Mouse (Mus musculus) forebrain, embryonic 15.5 days (tissue): Measurements from ENCODE around the gene Magi2. TPM values are rescaled to one million over a fixed set of nuclear protein-coding genes. Genes with fewer than 3 reads are reported as not detected.

Experiments used
- ATAC-seq: fragments of 200-750 bp; cut with Nextera tagmentation; replicated peaks from 2 replicates; pipeline ENCODE4 v1.8.0; 2017; ENCODE audit warnings: mild to moderate bottlenecking, moderate TSS enrichment, moderate library complexity
- H3K27ac ChIP-seq: fragments of 300-500 bp; sonication (generic); replicated peaks from 2 replicates; pipeline ENCODE4 v1.5.1; 2015; ENCODE audit warnings: mild to moderate bottlenecking, inconsistent platforms
- H3K27me3 ChIP-seq: fragments of 300-500 bp; sonication (generic); 2 replicates; pipeline ENCODE4 v1.6.1; 2015; ENCODE audit warnings: inconsistent platforms
- H3K36me3 ChIP-seq: fragments of 300-500 bp; sonication (generic); 2 replicates; pipeline ENCODE4 v1.6.1; 2015; ENCODE audit warnings: mild to moderate bottlenecking, inconsistent platforms
- H3K4me1 ChIP-seq: fragments of 300-500 bp; sonication (generic); 2 replicates; pipeline ENCODE4 v1.6.1; 2015; ENCODE audit warnings: inconsistent platforms
- H3K4me2 ChIP-seq: fragments of 300-500 bp; sonication (generic); replicated peaks from 2 replicates; pipeline ENCODE4 v1.6.1; 2015; ENCODE audit warnings: mild to moderate bottlenecking, inconsistent platforms
- H3K4me3 ChIP-seq: fragments of 300-500 bp; sonication (generic); 2 replicates; pipeline ENCODE4 v1.5.1; 2015; ENCODE audit warnings: mild to moderate bottlenecking, inconsistent platforms
- H3K9ac ChIP-seq: fragments of 300-500 bp; sonication (generic); replicated peaks from 2 replicates; pipeline ENCODE4 v1.6.1; 2015; ENCODE audit warnings: mild to moderate bottlenecking, inconsistent platforms
- H3K9me3 ChIP-seq: fragments of 300-500 bp; sonication (generic); 2 replicates; pipeline ENCODE4 v1.6.1; 2016; ENCODE audit warnings: inconsistent platforms
- WGBS: fragments of 180-500 bp; shearing (Covaris S2); methylation state at CpG from one replicate; pipeline ENCODE4 v1.1.7; 2015; ENCODE audit warnings: mixed read lengths; 5-methylcytosine and 5-hydroxymethylcytosine counted together
- polyA plus RNA-seq: library from polyadenylated mRNA; unstranded; fragments of >200 nt; fragmentation: Nextera tagmentation; extraction: Ambion mirVana; gene quantifications from 2 replicates; pipeline ENCODE4 v1.2.1, GENCODE M21; 2015

Gene Magi2
- polyA plus RNA-seq, 1 experiment from 2014 or later, result 27.2 TPM

DNA sequence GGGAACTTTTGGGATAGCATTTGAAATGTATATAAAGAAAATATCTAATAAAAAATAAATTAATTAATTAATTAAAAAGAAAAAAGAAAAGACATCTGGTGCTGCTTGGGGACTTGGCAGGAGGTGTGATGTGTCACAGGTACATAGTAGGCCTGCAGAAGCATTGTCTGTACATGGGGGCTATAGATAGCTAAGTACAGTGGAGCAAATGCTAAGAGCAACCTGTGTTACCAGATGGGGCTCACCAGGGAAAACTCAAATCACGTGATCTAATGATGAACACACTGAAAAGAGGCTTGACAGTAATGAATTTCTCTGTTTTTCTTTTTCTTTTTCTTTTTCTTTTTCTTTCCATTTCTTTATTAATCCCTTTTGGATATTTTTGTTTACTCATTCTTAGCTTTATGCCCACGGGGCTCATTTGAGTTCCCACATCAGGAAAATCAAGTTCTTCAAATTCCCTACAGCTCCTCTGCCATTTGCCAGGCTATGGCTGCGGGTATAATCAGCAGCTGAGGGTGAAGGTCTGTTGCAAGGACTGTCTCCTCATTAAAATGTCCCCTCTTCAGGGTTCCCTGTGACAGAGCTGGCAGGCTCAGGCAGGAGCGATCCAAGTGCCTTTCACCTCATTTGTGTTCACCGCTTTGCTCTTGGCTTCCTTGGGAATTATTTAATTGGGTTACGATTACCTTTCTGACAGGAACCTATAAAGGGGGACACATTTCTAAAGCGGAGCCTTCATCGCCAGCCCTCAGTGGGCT, 1058.4 kb downstream of the Magi2 start:
- peaks cover 11% of the 10 kb centered on the region for H3K4me1 ChIP-seq
- no peaks in the 10 kb centered on the region for H3K9me3 ChIP-seq
- no peak overlapping the region for H3K9ac ChIP-seq
- no peak overlapping the region for H3K4me3 ChIP-seq
- WGBS, result 34% methylated on average over 8 of the region's 8 CpGs
- no peaks in the 10 kb centered on the region for H3K27me3 ChIP-seq
- no peaks in the 10 kb centered on the region for H3K36me3 ChIP-seq
- ATAC-seq, result peak; percentile 90
- H3K4me2 ChIP-seq, result no peak overlapping the region
- peak overlapping the region; percentile 32; the same call in 1 of the 2 replicates for H3K27ac ChIP-seq

GRCm38 (mm10) chr5:20294521-20294920, 1067.7 kb downstream of the Magi2 start:
- WGBS, result 75% methylated on average over 11 of the region's 11 CpGs
- ATAC-seq, result no peak
- H3K4me2 ChIP-seq, result no peak overlapping the region
- no peaks in the 10 kb centered on the region for H3K9me3 ChIP-seq
- H3K27me3 ChIP-seq, result no peaks in the 10 kb centered on the region
- H3K9ac ChIP-seq, result no peak overlapping the region
- H3K4me1 ChIP-seq, result no peaks in the 10 kb centered on the region
- no peaks in the 10 kb centered on the region for H3K36me3 ChIP-seq
- no peak overlapping the region for H3K27ac ChIP-seq
- H3K4me3 ChIP-seq, result no peak overlapping the region

- no peak overlapping the region for H3K4me2 ChIP-seq
- H3K36me3 ChIP-seq, result no peaks in the 10 kb centered on the region
- H3K27me3 ChIP-seq, result no peaks in the 10 kb centered on the region
- 71% methylated on average over 6 of the region's 6 CpGs for WGBS
- no peaks in the 10 kb centered on the region for H3K9me3 ChIP-seq
- no peaks in the 10 kb centered on the region for H3K4me1 ChIP-seq
- no peak for ATAC-seq
- no peak overlapping the region for H3K4me3 ChIP-seq
- no peak overlapping the region for H3K9ac ChIP-seq
- H3K27ac ChIP-seq, result no peak overlapping the region
These were observed 1073.0 kb downstream of the Magi2 start for GRCm38 (mm10) chr5:20299816-20300215.

DNA sequence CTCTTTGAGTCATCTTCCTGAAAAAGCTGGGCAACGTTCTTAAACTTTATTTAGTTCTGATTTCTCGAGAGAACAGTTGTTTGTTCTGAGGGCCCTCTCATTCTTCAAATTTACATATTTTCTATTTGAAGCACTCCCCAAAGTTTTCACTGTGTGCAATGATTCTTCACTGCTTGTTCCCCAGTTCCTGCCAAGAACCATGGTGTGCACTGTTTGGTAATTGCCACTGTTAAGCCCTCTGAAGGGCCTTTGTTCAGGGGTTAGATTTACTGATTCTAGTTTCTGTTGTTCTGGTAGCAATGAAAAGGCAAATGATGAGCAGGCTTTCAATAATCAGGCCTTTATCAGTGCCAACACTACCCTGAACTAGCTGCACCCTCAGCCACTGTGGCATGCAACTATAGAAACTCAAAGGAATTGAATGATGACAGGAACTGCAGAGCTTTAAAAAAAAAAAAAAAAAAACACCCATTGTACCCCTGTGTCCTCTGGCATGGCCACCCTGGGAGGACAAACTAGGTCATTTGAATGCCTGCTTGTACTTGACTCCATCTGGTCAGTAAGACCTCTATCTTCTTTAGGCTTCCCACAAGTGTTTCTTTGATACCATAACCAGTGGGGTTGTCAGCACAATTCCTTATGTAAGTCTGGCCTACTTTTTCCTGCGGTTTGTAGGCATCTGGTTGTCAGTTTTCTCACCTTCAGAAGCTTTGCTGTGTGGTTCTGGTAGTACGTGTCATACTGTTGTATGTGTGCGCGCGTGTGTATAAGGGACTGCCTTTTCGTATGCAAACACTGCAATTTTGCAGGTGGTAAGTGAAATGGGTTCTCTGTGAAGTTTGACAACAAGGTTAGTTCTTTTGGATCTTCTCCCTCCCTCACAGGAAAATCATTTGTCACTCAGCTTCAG, 1076.5 kb downstream of the Magi2 start:
- H3K36me3 ChIP-seq, result no peaks in the 10 kb centered on the region
- H3K4me1 ChIP-seq, result no peaks in the 10 kb centered on the region
- H3K27me3 ChIP-seq, result no peaks in the 10 kb centered on the region
- no peak overlapping the region for H3K27ac ChIP-seq
- no peak overlapping the region for H3K9ac ChIP-seq
- no peak for ATAC-seq
- H3K9me3 ChIP-seq, result no peaks in the 10 kb centered on the region
- WGBS, result 78% methylated on average over 8 of the region's 8 CpGs
- no peak overlapping the region for H3K4me2 ChIP-seq
- no peak overlapping the region for H3K4me3 ChIP-seq

GRCm38 (mm10) chr5:20320970-20321369, 1094.1 kb downstream of the Magi2 start:
- Histone ChIP-seq H3K9ac (no peak overlapping the region), H3K4me3 (no peak overlapping the region), H3K9me3 (no peaks in the 10 kb centered on the region), H3K4me2 (no peak overlapping the region), H3K4me1 (no peaks in the 10 kb centered on the region), H3K27me3 (no peaks in the 10 kb centered on the region), H3K27ac (no peak overlapping the region), H3K36me3 (no peaks in the 10 kb centered on the region)
- no peak for ATAC-seq
- 85% methylated on average over 2 of the region's 2 CpGs for WGBS

- H3K4me1 ChIP-seq, result peaks cover 10% of the 10 kb centered on the region
- H3K27ac ChIP-seq, result no peak overlapping the region
- 43% methylated on average over 2 of the region's 2 CpGs for WGBS
- no peak overlapping the region for H3K9ac ChIP-seq
- ATAC-seq, result no peak
- no peak overlapping the region for H3K4me2 ChIP-seq
- H3K36me3 ChIP-seq, result no peaks in the 10 kb centered on the region
- no peak overlapping the region for H3K4me3 ChIP-seq
- no peaks in the 10 kb centered on the region for H3K9me3 ChIP-seq
- no peaks in the 10 kb centered on the region for H3K27me3 ChIP-seq
These were observed 1098.5 kb downstream of the Magi2 start for GRCm38 (mm10) chr5:20325290-20325689.

- ATAC-seq, result no peak
- H3K36me3 ChIP-seq, result no peaks in the 10 kb centered on the region
- 71% methylated on average over 1 of the region's 1 CpGs for WGBS
- H3K4me2 ChIP-seq, result no peak overlapping the region
- no peak overlapping the region for H3K9ac ChIP-seq
- no peaks in the 10 kb centered on the region for H3K27me3 ChIP-seq
- no peak overlapping the region for H3K27ac ChIP-seq
- no peak overlapping the region for H3K4me3 ChIP-seq
- no peaks in the 10 kb centered on the region for H3K9me3 ChIP-seq
- H3K4me1 ChIP-seq, result peaks cover 10% of the 10 kb centered on the region
These were observed 1102.1 kb downstream of the Magi2 start for GRCm38 (mm10) chr5:20328901-20329300.

GRCm38 (mm10) chr5:20330025-20330424, 1103.2 kb downstream of the Magi2 start:
- 72% methylated on average over 3 of the region's 3 CpGs for WGBS
- Histone ChIP-seq H3K9me3 (no peaks in the 10 kb centered on the region), H3K4me1 (peaks cover 10% of the 10 kb centered on the region), H3K4me3 (no peak overlapping the region), H3K9ac (no peak overlapping the region), H3K4me2 (no peak overlapping the region), H3K36me3 (no peaks in the 10 kb centered on the region), H3K27ac (peak overlapping the region; percentile 31; the same call in 1 of the 2 replicates), H3K27me3 (no peaks in the 10 kb centered on the region)
- ATAC-seq, result no peak; the same call in 1 of the 2 replicates

DNA sequence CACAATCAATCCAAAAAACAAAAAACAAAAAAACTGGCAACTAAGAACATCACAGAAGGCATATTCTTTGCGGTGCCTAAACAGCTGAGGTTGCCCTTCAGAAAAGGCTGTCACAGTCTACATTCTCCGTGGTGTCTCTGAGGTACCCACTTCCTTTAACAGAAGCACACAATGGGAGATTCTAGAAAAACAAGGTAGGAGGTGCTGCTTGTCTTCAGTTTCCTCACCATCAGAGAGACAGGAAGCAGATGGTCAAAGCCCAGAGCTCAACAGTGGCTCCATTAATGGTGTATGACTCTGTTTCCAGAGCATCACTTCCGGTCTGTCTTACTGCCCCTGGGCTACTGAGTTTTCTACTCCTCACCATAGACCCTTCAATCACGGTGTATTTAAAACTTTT, 1105.7 kb downstream of the Magi2 start:
- ATAC-seq, result no peak
- no peaks in the 10 kb centered on the region for H3K9me3 ChIP-seq
- H3K9ac ChIP-seq, result no peak overlapping the region
- H3K27ac ChIP-seq, result no peak overlapping the region
- WGBS, result 90% methylated on average over 4 of the region's 4 CpGs
- H3K4me3 ChIP-seq, result no peak overlapping the region
- no peaks in the 10 kb centered on the region for H3K27me3 ChIP-seq
- no peak overlapping the region for H3K4me2 ChIP-seq
- no peaks in the 10 kb centered on the region for H3K36me3 ChIP-seq
- H3K4me1 ChIP-seq, result peaks cover 10% of the 10 kb centered on the region

GRCm38 (mm10) chr5:20334549-20334948, 1107.7 kb downstream of the Magi2 start:
- H3K36me3 ChIP-seq, result no peaks in the 10 kb centered on the region
- H3K4me3 ChIP-seq, result no peak overlapping the region
- no peaks in the 10 kb centered on the region for H3K9me3 ChIP-seq
- H3K9ac ChIP-seq, result no peak overlapping the region
- H3K27me3 ChIP-seq, result no peaks in the 10 kb centered on the region
- peaks cover 5% of the 10 kb centered on the region; the same call in 1 of the 2 replicates for H3K4me1 ChIP-seq
- H3K27ac ChIP-seq, result no peak overlapping the region
- no peak for ATAC-seq
- no peak overlapping the region for H3K4me2 ChIP-seq

- Histone ChIP-seq H3K27ac (no peak overlapping the region), H3K4me1 (no peaks in the 10 kb centered on the region), H3K4me2 (no peak overlapping the region), H3K4me3 (no peak overlapping the region), H3K27me3 (no peaks in the 10 kb centered on the region), H3K36me3 (no peaks in the 10 kb centered on the region), H3K9me3 (no peaks in the 10 kb centered on the region), H3K9ac (no peak overlapping the region)
- ATAC-seq, result no peak
- 90% methylated on average over 8 of the region's 8 CpGs for WGBS
These were observed 1126.1 kb downstream of the Magi2 start for GRCm38 (mm10) chr5:20352941-20353340.

DNA sequence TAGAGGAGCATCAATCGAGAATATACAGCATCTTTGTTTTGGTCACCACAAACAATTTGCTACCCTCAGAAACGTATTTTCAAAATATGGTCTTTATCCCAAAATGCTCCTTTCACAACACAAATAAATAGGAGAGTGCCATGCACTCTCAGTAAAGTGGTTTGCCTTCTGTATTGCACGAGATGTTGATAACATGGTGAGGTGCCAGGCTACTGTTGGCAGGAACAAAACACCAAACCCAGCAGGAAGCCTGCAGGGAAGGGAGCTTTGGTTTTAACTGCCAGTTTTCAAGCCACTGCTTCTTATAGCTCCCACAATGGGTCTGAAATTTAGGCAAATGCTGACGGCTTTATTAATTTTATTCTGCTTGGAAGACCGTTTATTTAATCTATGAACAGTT, 1131.6 kb downstream of the Magi2 start:
- peak overlapping the region; percentile 57 for H3K27ac ChIP-seq
- no peaks in the 10 kb centered on the region for H3K9me3 ChIP-seq

More for the DNA sequence above, 1131.6 kb downstream of the Magi2 start:
- peaks cover 20% of the 10 kb centered on the region for H3K4me1 ChIP-seq
- H3K27me3 ChIP-seq, result no peaks in the 10 kb centered on the region
- H3K4me2 ChIP-seq, result no peak overlapping the region
- 25% methylated on average over 5 of the region's 5 CpGs for WGBS
- H3K9ac ChIP-seq, result no peak overlapping the region
- peak; percentile 64 for ATAC-seq
- no peak overlapping the region for H3K4me3 ChIP-seq
- no peaks in the 10 kb centered on the region for H3K36me3 ChIP-seq
